Mouse (Mus musculus) hindbrain, embryonic 14.5 days (tissue): ENCODE data around the gene Adam33. TPM values are rescaled to one million over a fixed set of nuclear protein-coding genes. Genes with fewer than 3 reads are reported as not detected.

Source experiments
- ATAC-seq: fragments of 200-750 bp; cut with Nextera tagmentation; 2 replicates; pipeline ENCODE4 v1.8.0; 2017; ENCODE audit warnings: moderate number of reproducible peaks, mild to moderate bottlenecking, moderate TSS enrichment, moderate library complexity; ENCODE audit not compliant: low FRiP score
- DNase-seq: peaks from one replicate; pipeline ENCODE4 v3.0.0-alpha.2; 2015; ENCODE audit warnings: low spot score
- H3K27ac ChIP-seq: fragments of 300-500 bp; sonication (generic); 2 replicates; pipeline ENCODE4 v1.5.1; 2014; ENCODE audit warnings: mild to moderate bottlenecking, moderate library complexity
- H3K27me3 ChIP-seq: fragments of 300-500 bp; sonication (generic); 2 replicates; pipeline ENCODE4 v1.6.1; 2014; ENCODE audit warnings: mild to moderate bottlenecking, low read length, mixed read lengths; ENCODE audit not compliant: control insufficient read depth, insufficient read depth
- H3K36me3 ChIP-seq: fragments of 300-500 bp; sonication (generic); replicated peaks from 2 replicates; pipeline ENCODE4 v1.6.1; 2014; ENCODE audit not compliant: control insufficient read depth, insufficient read depth
- H3K4me1 ChIP-seq: fragments of 300-500 bp; sonication (generic); replicated peaks from 2 replicates; pipeline ENCODE4 v1.6.1; 2014; ENCODE audit warnings: antibody characterized with exemption, low read length, mixed read lengths; ENCODE audit not compliant: control insufficient read depth, insufficient read depth
- H3K4me2 ChIP-seq: fragments of 300-500 bp; sonication (generic); replicated peaks from 2 replicates; pipeline ENCODE4 v1.6.1; 2014; ENCODE audit warnings: mild to moderate bottlenecking, moderate library complexity
- H3K4me3 ChIP-seq: fragments of 300-500 bp; sonication (generic); replicated peaks from 2 replicates; pipeline ENCODE4 v1.5.1; 2014; ENCODE audit warnings: mild to moderate bottlenecking, low read length
- H3K9ac ChIP-seq: fragments of 300-500 bp; sonication (generic); 2 replicates; pipeline ENCODE4 v1.6.1; 2014
- H3K9me3 ChIP-seq: fragments of 300-500 bp; sonication (generic); 2 replicates; pipeline ENCODE4 v1.6.1; 2016; ENCODE audit warnings: low read length; ENCODE audit not compliant: control insufficient read depth
- WGBS: fragments of 180-500 bp; shearing (Covaris S2); extraction: QIAGEN DNeasy Blood & Tissue Kit; methylation state at CpG from one replicate; pipeline ENCODE4 v1.1.7; 2014; 5-methylcytosine and 5-hydroxymethylcytosine counted together
- polyA plus RNA-seq: library from polyadenylated mRNA; unstranded; fragments of >200 nt; fragmentation: Nextera tagmentation; extraction: Ambion mirVana; gene quantifications from 2 replicates; pipeline ENCODE4 v1.2.1, GENCODE M21; 2014

Gene Adam33
- polyA plus RNA-seq, 1 experiment from 2014 or later: 1.4 TPM

DNA sequence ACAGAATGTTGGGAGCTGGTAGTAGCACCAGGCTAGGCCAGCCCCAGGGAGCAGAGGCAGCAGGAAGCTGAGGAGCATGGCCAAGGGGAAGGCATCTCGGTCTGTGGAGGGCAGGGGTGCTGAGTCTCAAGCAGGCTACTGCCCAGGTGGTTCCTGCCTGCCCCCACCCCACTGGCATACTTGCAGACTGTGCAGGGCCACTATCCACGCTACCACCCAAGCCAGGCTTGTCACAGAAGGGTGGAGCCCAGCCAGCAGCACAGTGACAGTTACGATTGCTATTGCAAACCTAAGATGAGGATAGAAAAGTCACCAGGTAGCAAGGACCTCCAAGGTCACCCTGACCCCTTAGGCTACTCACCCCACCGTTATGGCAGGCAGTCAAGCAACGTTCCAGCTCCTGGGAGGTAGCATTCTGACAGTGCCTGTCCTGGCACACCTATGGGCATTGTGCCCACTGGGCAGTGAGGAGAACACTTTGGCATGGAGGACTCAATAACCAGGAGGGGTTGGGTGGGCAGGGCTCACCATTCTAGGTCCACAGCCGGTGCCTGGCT is 10.7 kb downstream of the Adam33 start:
- Histone ChIP-seq H3K36me3 (no peaks in the 10 kb centered on the region), H3K27me3 (peaks cover 49% of the 10 kb centered on the region), H3K9me3 (no peaks in the 10 kb centered on the region), H3K4me1 (peaks cover 16% of the 10 kb centered on the region), H3K27ac (no peak overlapping the region), H3K4me3 (no peak overlapping the region), H3K9ac (no peak overlapping the region), H3K4me2 (no peak overlapping the region)
- no peak for ATAC-seq
- DNase-seq: no peak
- whole genome bisulfite sequencing: 64% methylated on average over 6 of the region's 6 CpGs

DNA sequence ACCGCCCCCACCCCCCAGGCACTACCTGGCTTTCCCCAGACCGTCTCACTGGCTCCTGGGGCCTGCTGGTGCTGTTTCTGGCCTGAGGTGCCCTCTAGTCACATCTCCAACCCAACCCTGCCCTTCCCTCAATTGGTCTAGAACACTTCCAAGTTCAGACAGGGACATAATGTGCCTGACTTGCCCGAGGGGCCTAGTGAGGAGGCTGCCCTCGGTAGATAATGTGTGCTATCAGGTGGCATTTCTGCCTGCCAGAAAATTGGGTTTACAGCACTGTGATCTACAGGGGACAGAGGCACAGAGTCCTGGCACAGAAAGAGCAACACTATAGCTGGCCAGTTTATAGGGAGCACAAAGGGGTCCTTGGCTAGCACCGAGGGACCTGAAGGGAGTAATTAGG is 11.6 kb downstream of the Adam33 start:
- 66% methylated on average over 5 of the region's 5 CpGs for WGBS
- H3K27ac ChIP-seq: no peak overlapping the region
- no peak overlapping the region for H3K4me3 ChIP-seq
- peaks cover 49% of the 10 kb centered on the region for H3K27me3 ChIP-seq
- H3K36me3 ChIP-seq: no peaks in the 10 kb centered on the region
- no peak for DNase-seq
- no peak overlapping the region for H3K4me2 ChIP-seq
- H3K4me1 ChIP-seq: peaks cover 16% of the 10 kb centered on the region
- no peaks in the 10 kb centered on the region for H3K9me3 ChIP-seq
- H3K9ac ChIP-seq: no peak overlapping the region
- no peak for ATAC-seq

DNA sequence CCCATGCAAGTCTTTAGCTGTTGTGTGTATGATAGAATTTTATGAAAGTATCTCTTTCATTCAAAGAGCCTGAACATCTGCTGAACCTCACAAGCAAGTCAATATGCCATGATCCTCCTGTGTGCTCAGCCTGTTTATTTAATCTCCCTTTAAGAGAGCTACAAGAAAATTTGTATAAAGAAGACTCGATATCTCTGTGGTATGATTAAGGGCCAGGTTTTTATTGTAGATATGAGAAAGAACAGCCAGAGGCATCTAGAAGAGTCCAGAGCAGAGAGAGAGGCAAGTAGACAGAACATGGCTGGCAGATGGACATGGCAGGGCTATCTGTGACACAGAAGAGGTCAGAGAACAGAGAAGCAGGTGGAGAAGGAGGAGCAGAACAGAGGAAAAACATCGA is 17.6 kb downstream of the Adam33 start:
- H3K4me3 ChIP-seq: no peak overlapping the region
- peaks cover 16% of the 10 kb centered on the region for H3K27me3 ChIP-seq
- no peak overlapping the region for H3K9ac ChIP-seq
- 90% methylated on average over 2 of the region's 2 CpGs for WGBS
- no peaks in the 10 kb centered on the region for H3K4me1 ChIP-seq
- no peaks in the 10 kb centered on the region for H3K9me3 ChIP-seq
- H3K27ac ChIP-seq: no peak overlapping the region
- no peak for DNase-seq
- no peaks in the 10 kb centered on the region for H3K36me3 ChIP-seq
- H3K4me2 ChIP-seq: no peak overlapping the region
- no peak for ATAC-seq

DNA sequence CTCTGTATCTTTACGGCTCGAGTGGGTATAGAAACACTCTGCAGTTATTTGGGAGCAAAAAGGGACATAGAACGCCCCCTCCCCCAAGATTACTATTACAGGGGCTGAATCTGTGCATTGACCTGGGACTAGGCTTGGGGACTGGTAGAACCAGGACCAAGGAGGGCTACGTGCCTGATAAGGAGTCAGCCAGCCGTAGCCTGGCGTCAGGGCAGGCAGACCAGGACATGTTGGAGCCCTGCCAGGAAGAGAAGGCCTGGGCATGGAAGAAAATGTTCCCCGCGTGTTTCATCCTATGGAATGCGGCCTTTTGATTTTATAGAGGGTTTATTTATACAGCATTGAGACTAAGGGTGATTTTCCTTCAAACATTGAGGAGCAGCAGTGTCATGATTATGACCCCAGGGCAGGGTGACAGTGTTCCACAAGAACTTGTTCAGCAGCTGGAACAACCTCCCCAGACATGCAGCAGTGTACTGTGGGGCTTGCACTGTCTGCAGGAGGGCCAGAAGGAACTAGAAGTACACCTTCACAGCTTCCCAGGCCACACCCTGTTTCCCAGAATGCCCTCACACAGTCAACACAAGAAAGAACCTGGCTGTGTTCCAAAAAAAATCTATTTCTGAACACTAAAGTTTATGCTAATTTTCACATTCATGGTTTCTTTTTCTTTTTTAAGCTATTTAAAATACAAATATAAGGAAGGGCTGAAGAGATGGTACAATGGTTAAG is 18.5 kb downstream of the Adam33 start:
- Histone ChIP-seq H3K27me3 (peaks cover 22% of the 10 kb centered on the region), H3K4me2 (no peak overlapping the region), H3K4me3 (no peak overlapping the region), H3K9me3 (no peaks in the 10 kb centered on the region), H3K36me3 (no peaks in the 10 kb centered on the region), H3K27ac (no peak overlapping the region), H3K9ac (no peak overlapping the region), H3K4me1 (no peaks in the 10 kb centered on the region)
- 82% methylated on average over 9 of the region's 9 CpGs for WGBS
- no peak for ATAC-seq
- DNase-seq: no peak

DNA sequence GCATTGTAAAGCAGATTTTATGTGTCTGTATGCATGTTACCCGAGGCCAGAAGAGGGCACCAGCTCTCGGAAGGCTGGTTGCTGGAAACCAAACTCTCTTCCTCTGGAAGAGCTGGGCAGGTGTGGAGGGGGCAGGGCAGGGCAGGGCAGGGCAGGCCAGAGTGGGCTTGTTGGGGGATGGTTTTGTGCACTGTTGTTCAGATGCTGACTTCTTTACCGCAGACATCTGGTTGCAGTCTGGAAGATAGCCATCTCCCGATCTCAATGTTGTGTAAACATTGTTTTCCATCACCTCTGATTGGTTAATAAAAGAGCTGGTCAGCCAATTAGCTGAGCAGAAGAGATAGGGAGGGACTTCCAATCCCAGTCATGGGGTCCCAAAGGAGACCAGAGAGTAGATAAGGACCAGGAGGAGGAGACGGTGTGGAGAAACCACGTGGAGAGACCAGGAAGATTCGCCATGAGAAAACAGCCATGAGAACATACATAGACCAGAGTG is 19.2 kb downstream of the Adam33 start:
- Histone ChIP-seq H3K4me2 (no peak overlapping the region), H3K27ac (no peak overlapping the region), H3K9me3 (no peaks in the 10 kb centered on the region), H3K4me1 (no peaks in the 10 kb centered on the region), H3K27me3 (peaks cover 27% of the 10 kb centered on the region), H3K4me3 (no peak overlapping the region), H3K9ac (no peak overlapping the region), H3K36me3 (no peaks in the 10 kb centered on the region)
- DNase-seq: no peak
- 13% methylated on average over 7 of the region's 7 CpGs for WGBS
- ATAC-seq: no peak

DNA sequence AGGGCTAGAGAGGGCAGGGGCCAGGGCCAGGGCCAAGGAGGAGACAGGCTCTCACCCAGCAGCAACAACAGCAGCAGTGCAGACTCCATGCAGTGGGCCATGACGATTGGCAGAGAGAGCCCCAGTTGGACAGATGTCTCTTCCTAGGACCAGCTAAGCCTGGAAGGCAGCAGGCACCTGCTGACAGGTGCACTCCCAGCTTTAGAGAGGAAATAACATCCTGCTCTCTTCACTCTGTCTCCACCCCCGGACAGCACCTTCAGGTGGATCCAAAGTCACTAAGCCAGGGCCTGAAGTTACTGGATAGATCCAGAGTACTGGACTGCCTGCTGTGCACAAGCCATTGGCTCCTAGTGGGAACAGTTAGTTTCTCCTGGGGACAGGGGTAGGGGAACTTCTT is 20.6 kb downstream of the Adam33 start, which contains the start of gene Gfra4:
Gene Gfra4 (minus strand): TSS at position 101 of the 400 bp plus-strand sequence.
- Histone ChIP-seq H3K4me3 (peak within 1 kb of the TSS; percentile 65), H3K27me3 (peaks cover 27% of the 10 kb centered on the region), H3K4me1 (no peaks in the 10 kb centered on the region), H3K9me3 (no peaks in the 10 kb centered on the region), H3K36me3 (no peaks in the 10 kb centered on the region), H3K27ac (no peak within 1 kb of the TSS), H3K4me2 (peak within 1 kb of the TSS; percentile 91), H3K9ac (peak within 1 kb of the TSS; percentile 81; the same call in 1 of the 2 replicates)
- ATAC-seq: no peak
- DNase-seq: no peak
- WGBS: 75% methylated on average over 2 of the region's 2 CpGs

DNA sequence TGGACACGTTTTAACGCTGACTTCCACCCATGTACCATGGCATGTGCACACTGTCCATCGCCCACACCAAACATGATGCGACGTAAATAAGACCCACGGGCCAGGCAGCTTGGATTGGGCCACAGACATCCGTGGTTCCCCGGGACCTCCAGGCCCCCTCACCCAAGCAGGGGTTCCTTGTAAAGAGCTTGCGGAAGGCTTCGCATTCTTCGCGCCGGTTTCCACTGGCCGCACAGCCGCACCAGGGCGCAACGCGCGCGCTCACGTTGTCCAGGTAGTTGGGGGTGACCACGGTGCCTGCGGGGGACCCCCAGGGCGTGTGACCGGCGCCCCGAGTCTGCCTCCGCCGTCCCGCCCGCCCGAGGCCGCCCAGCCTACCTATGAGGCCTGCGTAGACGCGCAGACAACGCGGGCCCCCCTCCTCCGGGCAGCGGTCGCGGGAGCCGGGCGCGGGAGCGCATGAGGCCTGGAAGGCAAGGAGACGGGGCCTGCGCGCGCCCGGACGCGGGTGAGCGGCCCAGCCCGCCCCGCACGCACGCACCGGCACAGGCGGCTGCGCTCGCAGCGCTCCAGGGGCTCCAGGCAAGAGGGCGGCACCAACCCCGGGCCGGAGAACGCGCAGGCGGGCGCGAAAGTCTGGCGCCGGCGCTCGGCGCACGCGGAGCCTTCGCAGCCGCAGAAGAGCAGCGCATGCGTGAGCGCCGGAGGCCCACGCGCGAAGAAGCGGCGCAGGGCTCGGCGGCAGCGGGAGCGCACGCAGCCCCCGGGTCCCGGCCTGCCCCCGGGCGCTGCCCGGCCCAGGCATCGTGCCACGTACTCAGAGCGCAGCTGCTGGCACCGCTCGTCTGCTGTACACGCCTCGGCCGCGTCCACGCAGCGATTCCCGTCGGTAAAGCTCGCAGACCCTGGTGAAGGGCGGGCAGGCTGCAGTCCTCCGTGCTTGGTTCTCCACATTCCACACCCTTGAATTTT is 22.5 kb downstream of the Adam33 start:
- WGBS: 3% methylated on average over 110 of the region's 115 CpGs

DNA sequence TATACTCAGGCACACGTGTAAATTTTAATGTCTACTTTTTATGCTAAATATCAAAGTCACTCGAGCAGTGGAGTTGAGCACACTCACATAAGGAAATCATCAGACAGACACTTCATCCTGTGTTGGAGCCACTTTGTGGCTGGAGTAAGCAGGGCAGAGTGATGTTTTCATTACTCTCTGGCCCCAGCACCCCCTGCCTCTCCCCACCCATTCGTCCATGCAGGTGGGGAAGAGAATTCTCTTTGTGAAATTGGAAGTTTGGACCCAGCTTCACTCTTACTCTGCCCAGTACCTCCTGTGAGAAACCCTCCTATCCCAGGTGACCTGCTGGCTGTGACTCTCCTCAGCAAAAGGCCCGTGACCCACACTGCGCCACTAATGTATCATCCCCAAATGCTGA is 24.9 kb downstream of the Adam33 start:
- Histone ChIP-seq H3K9ac (no peak overlapping the region), H3K9me3 (no peaks in the 10 kb centered on the region), H3K27me3 (peaks cover 27% of the 10 kb centered on the region), H3K27ac (no peak overlapping the region), H3K4me2 (no peak overlapping the region), H3K4me3 (no peak overlapping the region), H3K36me3 (no peaks in the 10 kb centered on the region), H3K4me1 (no peaks in the 10 kb centered on the region)
- 86% methylated on average over 5 of the region's 5 CpGs for WGBS
- DNase-seq (no peak), ATAC-seq (no peak)

More for the DNA sequence above, 22.5 kb downstream of the Adam33 start:
- Histone ChIP-seq H3K36me3 (no peaks in the 10 kb centered on the region), H3K4me1 (no peaks in the 10 kb centered on the region), H3K4me3 (peak overlapping the region; percentile 65), H3K27me3 (peaks cover 27% of the 10 kb centered on the region), H3K4me2 (peak overlapping the region; percentile 91), H3K9me3 (no peaks in the 10 kb centered on the region), H3K9ac (peak overlapping the region; percentile 81), H3K27ac (peak overlapping the region; percentile 72)
- peak; percentile 87 for ATAC-seq
- peak; percentile 79 for DNase-seq

DNA sequence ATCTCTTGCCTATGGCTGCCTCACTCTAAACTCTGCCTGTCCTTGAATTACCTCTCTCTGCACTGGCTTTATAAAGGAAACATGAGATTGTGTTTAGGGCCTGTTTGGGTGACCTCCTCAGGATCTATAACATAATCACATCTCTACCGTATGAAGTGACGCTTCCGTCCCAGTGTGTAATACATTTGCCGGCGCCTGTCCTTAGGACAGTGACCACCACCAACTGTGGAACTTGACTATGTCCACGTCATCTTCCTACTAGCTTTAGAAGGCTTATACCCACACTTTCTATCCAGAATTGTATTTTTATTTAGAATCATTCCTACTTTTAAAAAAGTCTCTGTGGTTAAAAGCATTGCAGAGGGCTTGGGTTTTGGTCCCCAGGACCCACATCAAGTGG is 25.4 kb downstream of the Adam33 start:
- Histone ChIP-seq H3K36me3 (no peaks in the 10 kb centered on the region), H3K4me1 (no peaks in the 10 kb centered on the region), H3K9me3 (no peaks in the 10 kb centered on the region), H3K27ac (no peak overlapping the region), H3K4me3 (no peak overlapping the region), H3K9ac (no peak overlapping the region), H3K4me2 (no peak overlapping the region), H3K27me3 (peaks cover 27% of the 10 kb centered on the region)
- DNase-seq (no peak), ATAC-seq (no peak)
- WGBS: 91% methylated on average over 6 of the region's 6 CpGs
